Mouse (Mus musculus): ENCODE results near the gene Blmh. TPM values are rescaled to one million over a fixed set of nuclear protein-coding genes. Genes with fewer than 3 reads are reported as not detected.

The Blmh gene
- polyA plus RNA-seq, 1 experiment = 1.5 TPM

DNA sequence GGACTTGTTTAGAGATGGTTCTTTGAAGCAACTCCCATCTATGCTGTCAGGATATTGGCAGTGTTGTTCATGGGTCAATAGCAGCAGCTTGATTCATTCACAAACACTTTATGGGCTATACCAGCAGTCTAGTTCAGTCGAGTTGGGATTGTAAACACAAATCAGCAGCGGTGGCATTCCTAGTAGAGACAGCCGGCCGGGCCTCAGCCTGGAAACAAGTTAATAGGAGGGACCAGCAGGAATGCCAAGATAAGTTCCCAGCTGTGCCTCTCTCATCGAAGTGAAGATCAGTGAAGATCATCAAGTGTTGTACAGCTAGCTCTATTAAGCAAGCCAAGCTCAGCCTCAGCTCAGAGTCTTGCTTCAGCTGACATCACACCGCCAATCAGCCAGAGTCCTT is 28.2 kb upstream of the Blmh start:
- H3K27me3 ChIP-seq (ENCODE audit: control insufficient read depth) = no peaks in the 10 kb centered on the region
- no peaks in the 10 kb centered on the region for H3K9me3 ChIP-seq (ENCODE audit: control insufficient read depth, low read length)
- TF ChIP-seq TAL1 (IDR thresholded peaks at IDR 0.05; ENCODE audit: low read length) (no peak), GATA1 (IDR thresholded peaks at IDR 0.05; ENCODE audit: low read length) (no peak)
- no peaks in the 10 kb centered on the region for H3K36me3 ChIP-seq (ENCODE audit: control insufficient read depth)
- no peak overlapping the region for H3K4me3 ChIP-seq (replicated peaks)
- peaks cover 2% of the 10 kb centered on the region; the same call in 1 of the 2 replicates for H3K4me1 ChIP-seq (ENCODE audit: control insufficient read depth)

GRCm38 (mm10) chr11:76897126-76897525 is 27.5 kb upstream of the Blmh start:
- Histone ChIP-seq H3K4me3 (replicated peaks) (no peak overlapping the region), H3K4me1 (ENCODE audit: control insufficient read depth) (peaks cover 2% of the 10 kb centered on the region; the same call in 1 of the 2 replicates), H3K36me3 (ENCODE audit: control insufficient read depth) (no peaks in the 10 kb centered on the region), H3K9me3 (ENCODE audit: control insufficient read depth, low read length) (no peaks in the 10 kb centered on the region), H3K27me3 (ENCODE audit: control insufficient read depth) (no peaks in the 10 kb centered on the region)
- TF ChIP-seq GATA1 (IDR thresholded peaks at IDR 0.05; ENCODE audit: low read length) (no peak), TAL1 (IDR thresholded peaks at IDR 0.05; ENCODE audit: low read length) (no peak)

DNA sequence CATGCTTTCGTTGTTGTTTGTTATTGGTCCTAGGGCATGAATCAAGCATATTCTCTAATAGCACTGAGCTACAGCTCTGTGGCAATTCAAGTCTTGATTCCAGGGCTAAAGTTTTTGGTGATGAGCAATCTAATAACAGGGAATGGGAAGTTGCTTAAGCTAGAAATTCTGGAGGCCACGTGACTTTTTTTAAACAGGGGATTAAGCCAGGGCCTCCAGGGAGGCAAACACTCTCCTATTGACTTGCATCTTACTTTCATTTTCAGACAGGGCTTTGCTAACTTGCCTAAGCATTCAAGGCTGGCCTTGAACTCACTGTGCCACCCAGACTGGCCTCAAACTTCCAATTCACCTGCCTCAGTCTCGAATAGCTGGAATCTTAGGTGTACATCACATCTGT is 26.7 kb upstream of the Blmh start:
- no peaks in the 10 kb centered on the region for H3K27me3 ChIP-seq (ENCODE audit: control insufficient read depth)
- H3K4me3 ChIP-seq (replicated peaks) = no peak overlapping the region
- H3K9me3 ChIP-seq (ENCODE audit: control insufficient read depth, low read length) = no peaks in the 10 kb centered on the region
- H3K36me3 ChIP-seq (ENCODE audit: control insufficient read depth) = no peaks in the 10 kb centered on the region
- TF ChIP-seq TAL1 (IDR thresholded peaks at IDR 0.05; ENCODE audit: low read length) (no peak), GATA1 (IDR thresholded peaks at IDR 0.05; ENCODE audit: low read length) (no peak)
- H3K4me1 ChIP-seq (ENCODE audit: control insufficient read depth) = peaks cover 2% of the 10 kb centered on the region; the same call in 1 of the 2 replicates

- Histone ChIP-seq H3K4me3 (replicated peaks) (no peak overlapping the region), H3K9me3 (ENCODE audit: control insufficient read depth, low read length) (no peaks in the 10 kb centered on the region), H3K4me1 (ENCODE audit: control insufficient read depth) (peaks cover 2% of the 10 kb centered on the region; the same call in 1 of the 2 replicates), H3K27me3 (ENCODE audit: control insufficient read depth) (no peaks in the 10 kb centered on the region), H3K36me3 (ENCODE audit: control insufficient read depth) (no peaks in the 10 kb centered on the region)
- TF ChIP-seq TAL1 (IDR thresholded peaks at IDR 0.05; ENCODE audit: low read length) = no peak
- no peak for TF ChIP-seq GATA1 (IDR thresholded peaks at IDR 0.05; ENCODE audit: low read length)
Observed at GRCm38 (mm10) chr11:76898751-76899150, 25.9 kb upstream of the Blmh start.

DNA sequence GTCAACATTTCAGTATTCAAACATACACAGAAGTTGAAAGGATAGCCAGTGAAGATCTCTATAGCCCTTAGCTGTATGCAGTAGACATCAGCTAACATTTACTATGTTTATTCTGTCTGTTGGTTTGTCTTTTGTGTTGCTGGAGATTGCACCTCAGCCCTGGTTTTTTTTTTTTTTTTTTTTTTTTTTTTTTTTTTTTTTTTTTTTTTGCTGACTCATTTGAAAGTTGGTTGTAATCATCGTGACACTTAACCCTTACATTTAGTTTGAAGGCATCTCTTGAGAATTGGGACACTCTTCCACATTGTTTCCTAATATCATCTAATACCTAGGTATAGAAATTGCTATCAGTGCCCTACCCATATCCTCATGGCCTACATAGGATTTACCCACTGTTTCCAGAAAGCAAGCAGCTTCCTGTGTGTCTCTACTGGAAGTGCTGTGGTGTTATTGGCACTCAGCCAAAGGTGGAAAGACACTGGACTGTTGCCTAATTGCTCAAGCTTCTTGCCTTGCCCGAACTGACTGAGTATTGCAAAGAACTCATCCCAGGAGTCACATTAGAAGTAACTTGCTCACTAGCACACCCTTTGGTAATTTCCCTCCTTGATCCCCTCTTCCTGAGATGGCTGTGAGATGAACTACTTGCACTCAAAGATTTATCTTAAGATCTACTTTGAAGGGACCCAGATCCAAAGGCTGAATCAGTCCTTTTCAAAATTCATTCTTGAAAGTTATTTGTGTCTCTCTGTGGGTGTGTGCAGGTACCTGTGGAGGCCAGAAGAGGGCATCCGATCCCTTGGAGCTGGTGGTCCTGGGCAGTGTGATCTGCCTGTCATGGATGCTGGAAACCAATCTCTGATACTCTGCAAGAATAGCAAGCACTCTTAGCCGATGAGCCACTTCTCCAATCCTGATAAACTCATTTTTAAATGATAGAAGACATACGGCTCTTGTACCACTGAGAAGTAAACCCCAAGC is 24.6 kb upstream of the Blmh start:
- H3K9me3 ChIP-seq (ENCODE audit: control insufficient read depth, low read length) = no peaks in the 10 kb centered on the region

GRCm38 (mm10) chr11:76901579-76902361 is 22.8 kb upstream of the Blmh start, which contains the start of gene Tmigd1:
Gene Tmigd1, plus strand, starts transcription at chr11:76902159.
- Histone ChIP-seq H3K4me1 (ENCODE audit: control insufficient read depth) (peaks cover 2% of the 10 kb centered on the region; the same call in 1 of the 2 replicates), H3K4me3 (replicated peaks) (no peak within 1 kb of the TSS), H3K27me3 (ENCODE audit: control insufficient read depth) (no peaks in the 10 kb centered on the region), H3K9me3 (ENCODE audit: control insufficient read depth, low read length) (no peaks in the 10 kb centered on the region), H3K36me3 (ENCODE audit: control insufficient read depth) (no peaks in the 10 kb centered on the region)
- no peak for TF ChIP-seq TAL1 (IDR thresholded peaks at IDR 0.05; ENCODE audit: low read length)
- TF ChIP-seq GATA1 (IDR thresholded peaks at IDR 0.05; ENCODE audit: low read length) = no peak

More for the DNA sequence above, 24.6 kb upstream of the Blmh start:
- H3K4me3 ChIP-seq (replicated peaks) = no peak overlapping the region
- no peaks in the 10 kb centered on the region for H3K27me3 ChIP-seq (ENCODE audit: control insufficient read depth)
- H3K36me3 ChIP-seq (ENCODE audit: control insufficient read depth) = no peaks in the 10 kb centered on the region
- H3K4me1 ChIP-seq (ENCODE audit: control insufficient read depth) = peaks cover 2% of the 10 kb centered on the region; the same call in 1 of the 2 replicates
- no peak for TF ChIP-seq GATA1 (IDR thresholded peaks at IDR 0.05; ENCODE audit: low read length)
- no peak for TF ChIP-seq TAL1 (IDR thresholded peaks at IDR 0.05; ENCODE audit: low read length)

- TF ChIP-seq GATA1 (IDR thresholded peaks at IDR 0.05; ENCODE audit: low read length) = no peak
- no peak for TF ChIP-seq TAL1 (IDR thresholded peaks at IDR 0.05; ENCODE audit: low read length)
- Histone ChIP-seq H3K4me3 (replicated peaks) (no peak overlapping the region), H3K36me3 (ENCODE audit: control insufficient read depth) (no peaks in the 10 kb centered on the region)
Observed at GRCm38 (mm10) chr11:76904340-76904739, 20.3 kb upstream of the Blmh start.

GRCm38 (mm10) chr11:76908651-76909050 is 16.0 kb upstream of the Blmh start:
- H3K4me3 ChIP-seq (replicated peaks) = no peak overlapping the region
- H3K27me3 ChIP-seq (ENCODE audit: control insufficient read depth) = no peaks in the 10 kb centered on the region
- H3K4me1 ChIP-seq (ENCODE audit: control insufficient read depth) = no peaks in the 10 kb centered on the region
- no peaks in the 10 kb centered on the region for H3K36me3 ChIP-seq (ENCODE audit: control insufficient read depth)
- TF ChIP-seq GATA1 (IDR thresholded peaks at IDR 0.05; ENCODE audit: low read length) (no peak), TAL1 (IDR thresholded peaks at IDR 0.05; ENCODE audit: low read length) (no peak)
- H3K9me3 ChIP-seq (ENCODE audit: control insufficient read depth, low read length) = no peaks in the 10 kb centered on the region

More at GRCm38 (mm10) chr11:76904340-76904739, 20.3 kb upstream of the Blmh start:
- 0 out of 2 replicates have a peak, but pooled peaks cover 2% of the 10 kb centered on the region for H3K4me1 ChIP-seq (ENCODE audit: control insufficient read depth)
- H3K9me3 ChIP-seq (ENCODE audit: control insufficient read depth, low read length) = no peaks in the 10 kb centered on the region
- no peaks in the 10 kb centered on the region for H3K27me3 ChIP-seq (ENCODE audit: control insufficient read depth)

Measured in erythroblast, embryonic 14.5 days (primary cell).